Mouse (Mus musculus): Measurements from ENCODE around the gene Grin3b.

DNA sequence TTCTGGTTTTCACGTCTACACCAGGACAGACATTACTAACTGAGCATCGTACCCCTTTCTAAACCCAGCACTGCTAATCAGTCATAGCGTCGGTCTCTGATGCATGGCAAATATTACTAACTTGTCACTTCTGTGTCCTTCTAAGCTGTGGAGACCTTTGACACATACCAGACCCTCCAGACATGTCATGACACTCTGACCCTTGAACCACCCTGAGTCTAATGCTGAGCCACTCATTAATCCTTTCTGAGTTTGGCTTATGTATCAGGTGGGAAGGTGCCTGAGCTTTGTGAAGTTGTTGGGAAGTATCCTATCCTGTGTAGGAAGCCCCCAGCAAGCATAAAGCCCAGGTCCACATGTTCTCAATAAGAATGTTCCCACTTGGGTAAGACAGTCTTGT, 20.6 kb upstream of the Grin3b start:
- no peak for TF ChIP-seq CTCF (IDR thresholded peaks at IDR 0.05; ENCODE audit: low read depth, low read length)
- TF ChIP-seq GATA1 (IDR thresholded peaks at IDR 0.05; ENCODE audit: borderline replicate concordance, low read length): no peak
